Mouse (Mus musculus) induced T-regulatory cell, adult 2 months (primary cell): Measurements from ENCODE around the gene Tymp.
A peak's percentile ranks its signal among the peaks of the same experiment; 100 is the strongest.

Experiments
- DNase-seq: peaks from one replicate; pipeline ENCODE4 v3.0.0-alpha.2; 2012; ENCODE audit warnings: low read depth

Tymp gene

DNA sequence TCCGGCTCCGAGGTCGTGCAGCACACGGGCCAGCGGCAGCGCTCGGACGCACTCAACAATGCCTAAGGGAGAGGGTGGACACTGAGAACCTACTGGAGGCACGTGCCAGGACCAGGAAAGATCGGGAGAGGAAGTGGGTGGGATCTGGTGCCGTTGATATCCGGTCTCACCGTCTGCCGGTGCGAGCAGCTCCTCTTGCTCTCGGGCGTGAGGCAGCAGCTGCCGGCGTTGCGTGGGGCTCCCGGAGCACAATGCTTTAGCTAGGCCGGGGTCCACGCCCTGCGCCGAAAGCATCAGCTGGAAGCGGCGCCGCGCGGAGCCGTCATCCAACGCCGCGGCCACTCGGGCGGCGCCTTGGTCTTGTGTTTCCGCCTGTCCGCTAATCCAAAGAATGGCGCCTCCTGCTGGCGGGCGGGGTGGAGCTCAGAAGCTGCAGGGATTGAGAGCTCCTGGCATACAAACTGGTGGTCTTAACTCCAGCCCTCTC is 3.0 kb downstream of the Tymp start, which contains the start of gene Sco2:
TSS of gene Sco2 (minus strand) at position 85 of the 487 bp plus-strand sequence.
- DNase-seq = peak; percentile 94

- DNase-seq = peak; percentile 94
Measured at GRCm38 (mm10) chr15:89373027-89373761, 3.6 kb downstream of the Tymp start.

DNA sequence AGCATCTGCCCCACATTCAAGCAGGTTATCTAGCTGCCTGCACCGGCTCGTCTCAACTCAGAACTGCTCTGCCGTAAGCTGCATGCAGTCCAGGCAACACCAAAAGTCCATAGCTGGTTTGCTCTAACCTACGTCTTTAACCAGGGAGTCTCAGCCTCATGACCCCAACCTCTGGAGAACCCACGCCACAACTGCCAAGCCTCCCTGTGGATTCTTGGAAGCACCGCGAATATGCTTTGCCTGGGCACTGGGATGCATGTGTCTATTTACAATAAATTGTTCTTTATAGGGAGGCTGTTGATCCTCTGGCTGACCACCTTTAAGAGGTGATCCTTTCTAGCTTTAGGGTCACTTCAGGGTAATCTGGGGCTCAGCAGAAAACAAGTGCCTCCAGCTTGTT is 4.3 kb downstream of the Tymp start:
- no peak for DNase-seq

DNA sequence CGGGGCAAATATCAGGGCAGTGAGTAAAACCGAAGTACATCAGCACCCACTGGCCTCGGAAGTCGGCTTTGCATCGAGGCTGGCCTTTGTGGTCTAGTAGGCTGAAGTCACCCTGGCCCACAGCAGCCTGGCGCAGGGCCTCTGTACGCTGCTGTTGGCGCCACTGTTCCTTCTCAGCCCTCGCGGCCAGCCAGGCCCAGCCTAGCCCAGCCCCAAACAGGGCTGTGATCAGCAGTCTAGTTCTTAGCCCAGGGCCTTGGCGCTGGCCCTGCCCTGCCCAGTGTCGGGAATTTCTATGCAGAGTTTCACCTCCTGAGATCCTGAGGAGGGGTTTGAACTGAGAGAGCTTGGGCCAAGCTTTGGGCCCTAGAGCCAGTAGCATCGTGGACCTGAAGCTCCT is 4.8 kb downstream of the Tymp start:
- DNase-seq = no peak

- DNase-seq = no peak
Measured at GRCm38 (mm10) chr15:89365141-89365551, 11.7 kb downstream of the Tymp start.

DNA sequence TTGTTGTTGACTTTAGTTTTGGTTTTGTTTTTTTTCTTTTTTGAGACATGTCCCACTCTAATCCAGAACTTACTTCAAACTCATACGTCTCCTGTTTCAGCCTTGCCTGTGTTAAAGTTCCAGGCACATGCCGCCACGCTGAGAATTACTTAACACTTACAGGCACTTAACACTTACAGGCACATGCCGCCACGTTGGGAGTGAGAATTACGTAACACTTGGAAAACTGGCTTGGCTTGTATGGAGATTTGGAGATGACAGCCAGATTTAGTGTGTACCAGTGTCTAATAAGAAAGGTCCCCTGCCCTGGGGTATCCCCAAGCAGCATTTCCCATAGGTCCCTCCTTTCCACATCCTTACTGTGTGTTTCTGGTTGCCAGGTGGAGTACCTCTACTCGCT is 13.8 kb downstream of the Tymp start:
- no peak for DNase-seq

- no peak for DNase-seq
Measured at GRCm38 (mm10) chr15:89358784-89359183, 18.1 kb downstream of the Tymp start.

- peak; percentile 89 for DNase-seq
Measured at GRCm38 (mm10) chr15:89356372-89356771, 20.5 kb downstream of the Tymp start.

GRCm38 (mm10) chr15:89355241-89356187 is 21.3 kb downstream of the Tymp start, which contains the start of the genes Lmf2 and Ncaph2:
Gene Lmf2 (minus strand): TSS chr15:89355659.
Gene Ncaph2 (plus strand): TSS chr15:89355719.
- DNase-seq = peak; percentile 99

DNA sequence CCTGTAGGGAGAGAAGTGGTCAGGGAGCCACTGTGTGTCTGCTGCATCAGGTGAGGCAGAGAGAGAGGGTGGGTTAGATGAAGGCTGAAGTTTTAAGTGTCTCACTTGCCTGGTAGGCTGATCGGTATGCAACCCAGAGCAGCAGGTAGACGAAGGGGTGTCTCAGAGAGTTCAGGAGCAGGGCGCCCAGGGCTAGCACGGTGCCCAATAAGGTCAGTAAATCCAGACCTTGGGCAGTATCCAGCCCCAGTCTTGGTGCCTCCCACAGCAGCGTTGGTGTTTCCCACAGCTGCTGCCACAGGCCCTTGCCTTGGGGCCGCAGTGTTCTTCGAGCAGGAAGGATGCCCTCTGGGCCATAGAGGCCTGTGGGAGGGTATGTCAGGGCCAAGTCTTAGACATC is 22.4 kb downstream of the Tymp start:
- no peak for DNase-seq

- no peak for DNase-seq
Measured at GRCm38 (mm10) chr15:89353837-89354236, 23.0 kb downstream of the Tymp start.

- no peak for DNase-seq
Measured at GRCm38 (mm10) chr15:89352795-89353194, 24.0 kb downstream of the Tymp start.

DNA sequence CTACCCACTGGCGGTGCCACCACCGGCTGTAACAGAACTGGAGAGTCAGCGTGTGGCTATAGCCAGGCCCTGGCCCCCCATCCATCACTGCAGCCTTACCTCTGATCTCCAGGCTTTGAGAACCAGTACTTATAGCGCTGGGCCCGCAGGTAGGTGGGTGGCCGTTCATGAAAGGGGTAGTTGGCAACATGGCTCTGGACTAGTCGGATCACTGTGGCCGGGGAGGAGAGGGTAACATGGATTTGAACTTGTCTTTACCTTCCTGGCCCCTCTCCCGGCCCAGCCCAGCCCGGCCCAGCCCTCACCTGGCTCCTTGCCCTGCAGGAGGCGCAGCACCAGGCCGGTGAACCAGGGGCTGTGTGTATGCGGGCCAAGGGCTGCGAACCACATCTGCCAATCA is 24.8 kb downstream of the Tymp start:
- no peak for DNase-seq

- DNase-seq = no peak
Measured at GRCm38 (mm10) chr15:89351302-89351701, 25.5 kb downstream of the Tymp start.

- no peak for DNase-seq
Measured at GRCm38 (mm10) chr15:89350447-89350846, 26.4 kb downstream of the Tymp start.

DNA sequence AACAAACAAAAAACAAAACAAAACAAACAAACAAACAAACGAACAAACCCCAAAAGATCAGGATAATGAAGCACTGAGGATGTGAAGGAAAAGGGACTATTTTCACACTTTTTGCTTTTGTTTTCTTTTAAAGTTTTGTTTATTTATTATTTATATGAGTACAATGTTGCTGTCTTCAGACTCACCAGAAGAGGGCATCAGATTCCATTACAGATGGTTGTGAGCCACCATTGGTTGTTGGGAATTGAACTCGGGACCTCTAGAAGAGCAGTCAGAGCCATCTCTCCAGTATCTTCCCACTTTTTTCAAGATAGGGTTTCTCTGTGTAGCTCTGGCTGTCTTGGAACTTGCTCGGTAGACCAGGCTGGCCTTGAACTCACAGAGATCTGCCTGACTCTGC is 33.5 kb downstream of the Tymp start:
- DNase-seq = peak; percentile 44

GRCm38 (mm10) chr15:89341678-89342077 is 35.2 kb downstream of the Tymp start:
- DNase-seq = no peak

GRCm38 (mm10) chr15:89340136-89340535 is 36.7 kb downstream of the Tymp start:
- DNase-seq = no peak

- no peak for DNase-seq
Measured at GRCm38 (mm10) chr15:89339696-89340095, 37.1 kb downstream of the Tymp start.

GRCm38 (mm10) chr15:89336422-89336821 is 40.4 kb downstream of the Tymp start:
- DNase-seq = no peak

- no peak for DNase-seq
Measured at GRCm38 (mm10) chr15:89334774-89335537, 41.9 kb downstream of the Tymp start.

GRCm38 (mm10) chr15:89334271-89334670 is 42.6 kb downstream of the Tymp start, which contains the start of gene Miox:
Gene Miox (plus strand): TSS chr15:89334398.
- no peak for DNase-seq
